Mouse (Mus musculus) c-Kit-positive CD71-positive TER-119-positive erythroid progenitor cells, embryonic 14.5 days (primary cell): Measurements from ENCODE around the gene Ubl7.

Experiments used
- DNase-seq: peaks from one replicate; pipeline ENCODE4 v3.0.0-alpha.2; 2013; ENCODE audit warnings: low spot score

The Ubl7 gene

DNA sequence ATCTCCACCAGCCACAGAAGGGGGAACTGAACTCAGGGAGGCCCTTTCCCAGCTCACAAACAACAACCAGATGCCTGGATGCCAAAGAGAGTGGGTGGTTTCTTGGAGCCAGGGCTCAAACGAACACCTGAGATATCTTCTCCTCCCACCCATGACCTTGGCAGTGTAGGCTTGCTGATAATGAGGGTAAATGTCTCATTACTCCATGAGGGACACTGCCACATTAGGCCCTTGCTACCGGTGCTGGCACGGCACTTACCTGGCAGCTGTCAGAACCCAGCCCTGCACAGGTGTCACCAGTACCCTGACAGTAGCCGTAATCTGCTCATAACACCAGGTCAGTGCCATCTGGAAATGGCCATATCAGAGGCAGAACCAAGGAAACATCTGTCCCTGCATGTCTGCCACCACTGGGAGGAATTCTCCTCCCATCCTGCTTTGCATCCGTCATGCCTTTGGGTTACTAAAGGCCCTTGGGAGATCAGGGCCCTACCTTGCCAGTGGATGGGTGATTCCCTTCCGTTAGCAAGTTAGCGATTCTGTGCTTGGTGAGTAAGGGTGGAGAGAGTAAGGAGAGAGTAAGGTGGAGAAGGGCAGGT is 37.7 kb downstream of the Ubl7 start:
- no peak for DNase-seq

DNA sequence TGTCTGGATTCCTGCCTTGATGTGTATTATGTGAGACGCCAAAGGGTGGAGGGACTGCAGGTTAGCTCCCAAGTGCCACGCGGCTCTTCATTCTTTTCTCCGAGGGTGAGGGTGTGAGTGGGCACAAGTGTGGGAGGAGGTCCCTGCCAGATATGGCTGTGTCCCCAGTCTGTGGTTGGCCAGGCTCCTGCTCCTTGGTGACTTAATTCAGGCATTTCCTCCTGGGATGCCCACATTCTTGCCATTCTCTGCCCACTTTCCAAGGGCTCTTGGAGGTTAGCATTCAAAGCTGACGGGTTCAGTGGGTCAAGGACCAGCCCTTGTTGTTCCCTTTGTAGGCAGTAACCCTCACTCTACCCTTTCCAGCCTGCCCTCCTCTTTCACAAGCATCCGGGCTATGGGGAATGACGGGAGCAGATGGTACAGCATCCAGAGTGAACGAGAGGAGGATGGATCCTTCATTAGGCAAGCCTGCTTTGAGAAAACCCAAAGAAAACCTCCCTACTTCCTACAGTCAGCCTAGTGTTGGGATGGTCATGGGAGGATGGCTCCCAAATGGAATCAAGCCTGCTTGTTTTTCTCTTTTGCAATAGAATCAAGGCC is 38.4 kb downstream of the Ubl7 start:
- DNase-seq: no peak

DNA sequence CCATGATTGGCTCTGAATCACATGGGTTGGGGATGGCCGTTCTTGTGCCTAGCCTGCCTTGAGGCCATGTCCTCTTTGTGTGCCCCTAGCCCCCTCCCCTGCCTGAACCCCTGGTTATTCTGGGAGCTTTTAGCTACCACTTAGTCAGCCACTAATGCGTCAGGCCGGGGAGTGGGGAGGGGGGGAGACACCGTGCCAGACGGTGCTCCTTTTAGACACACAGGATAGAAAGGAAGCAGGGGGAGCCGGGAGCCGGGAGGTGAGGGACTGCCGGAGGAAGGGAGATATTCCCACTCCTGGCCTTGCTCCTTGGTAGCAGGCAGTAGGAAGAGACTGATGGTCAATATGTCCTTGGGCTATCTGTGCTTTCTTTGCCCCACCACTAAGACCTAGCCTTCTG is 39.1 kb downstream of the Ubl7 start:
- DNase-seq: no peak

DNA sequence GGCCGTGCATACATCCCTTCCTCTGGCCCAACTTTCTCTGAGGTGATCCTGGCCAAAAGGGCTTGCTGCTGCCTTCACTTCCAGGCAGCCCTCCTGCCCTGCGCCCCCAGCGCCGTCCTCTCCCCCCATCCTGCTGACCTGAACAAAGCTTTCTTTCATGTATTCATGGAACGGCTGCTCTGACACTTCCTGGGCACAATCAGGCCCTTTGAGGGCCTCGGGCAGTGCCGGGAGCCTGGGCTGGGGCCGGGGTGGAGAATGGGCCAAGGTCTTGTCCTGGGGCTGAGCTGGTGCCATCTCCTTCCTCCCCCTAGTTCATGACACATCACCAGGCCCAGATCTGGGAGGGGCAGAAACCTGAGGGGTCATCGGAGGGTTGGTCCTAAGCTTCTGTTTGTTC is 39.7 kb downstream of the Ubl7 start:
- no peak for DNase-seq

DNA sequence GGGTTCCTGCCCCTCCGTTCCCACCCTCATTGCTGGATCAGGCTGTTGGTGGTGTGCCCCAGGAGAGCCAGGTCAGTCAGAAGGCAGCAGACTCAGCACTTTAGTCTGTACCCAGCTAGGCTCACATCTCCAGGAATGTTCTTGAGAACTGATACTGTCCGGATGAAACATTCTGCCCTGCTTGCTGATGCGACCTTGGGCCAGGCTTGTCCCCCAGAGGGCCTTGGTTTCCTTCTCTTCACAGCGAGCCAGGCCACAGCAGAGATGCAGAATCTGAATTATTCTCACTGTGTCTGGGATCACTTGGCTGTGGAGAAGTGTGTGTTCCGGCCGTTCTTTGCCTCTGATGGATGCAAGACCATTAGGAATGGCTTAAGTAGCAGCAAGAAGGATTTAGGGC is 41.2 kb downstream of the Ubl7 start:
- DNase-seq: no peak

DNA sequence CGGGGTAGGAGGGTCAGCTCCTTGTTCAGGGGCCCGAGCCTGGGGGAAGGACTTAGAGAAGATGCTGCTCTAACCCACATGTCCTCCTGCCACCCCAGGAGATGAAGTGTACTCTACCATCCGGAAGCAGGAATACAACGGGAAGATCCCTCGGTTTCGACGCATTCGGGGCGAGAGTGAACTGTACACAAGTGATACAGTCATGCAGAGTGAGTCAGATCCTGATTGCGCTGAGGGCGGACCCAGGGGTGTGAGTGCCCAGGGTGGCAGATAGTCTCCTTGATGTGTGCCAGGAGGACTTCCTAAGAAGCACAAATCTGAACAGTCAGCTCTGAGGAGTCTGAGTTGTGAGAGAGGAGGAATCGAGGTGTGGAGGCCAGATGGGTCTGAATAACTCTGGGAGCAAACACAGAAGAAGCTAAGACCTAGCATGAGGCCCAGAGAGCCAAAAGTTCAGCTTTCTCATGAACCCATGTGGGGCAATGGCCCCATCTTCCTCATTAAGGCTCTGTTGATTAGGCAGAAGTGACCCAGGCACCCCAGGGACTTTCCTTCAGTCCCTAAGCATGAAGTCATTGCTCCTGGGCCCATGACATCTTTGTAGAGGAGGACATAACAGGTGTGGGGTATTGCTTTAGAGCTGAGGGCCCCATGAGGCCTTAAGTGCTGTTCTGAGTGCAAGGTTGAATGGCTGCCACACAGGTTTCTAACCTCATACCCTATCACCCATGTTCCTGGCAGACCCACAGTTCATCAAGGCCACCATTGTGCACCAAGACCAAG is 44.4 kb downstream of the Ubl7 start:
- no peak for DNase-seq

DNA sequence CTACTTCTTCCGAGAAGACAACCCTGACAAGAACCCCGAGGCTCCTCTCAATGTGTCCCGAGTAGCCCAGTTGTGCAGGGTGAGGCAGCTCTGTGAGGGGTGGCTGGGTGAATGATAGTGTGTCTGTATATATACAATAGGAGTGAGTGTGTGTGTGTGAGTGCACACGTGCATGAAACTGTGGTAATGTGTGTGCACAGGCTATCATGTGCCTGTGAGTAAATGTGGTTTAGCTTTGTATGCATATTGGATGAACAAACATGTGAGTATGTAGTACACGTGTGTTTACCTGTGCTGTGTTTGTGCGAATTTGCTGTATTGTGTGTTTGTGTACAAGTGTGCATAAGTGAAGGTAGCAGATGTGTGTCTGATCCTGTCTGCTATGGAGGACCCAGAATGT is 45.0 kb downstream of the Ubl7 start:
- no peak for DNase-seq

DNA sequence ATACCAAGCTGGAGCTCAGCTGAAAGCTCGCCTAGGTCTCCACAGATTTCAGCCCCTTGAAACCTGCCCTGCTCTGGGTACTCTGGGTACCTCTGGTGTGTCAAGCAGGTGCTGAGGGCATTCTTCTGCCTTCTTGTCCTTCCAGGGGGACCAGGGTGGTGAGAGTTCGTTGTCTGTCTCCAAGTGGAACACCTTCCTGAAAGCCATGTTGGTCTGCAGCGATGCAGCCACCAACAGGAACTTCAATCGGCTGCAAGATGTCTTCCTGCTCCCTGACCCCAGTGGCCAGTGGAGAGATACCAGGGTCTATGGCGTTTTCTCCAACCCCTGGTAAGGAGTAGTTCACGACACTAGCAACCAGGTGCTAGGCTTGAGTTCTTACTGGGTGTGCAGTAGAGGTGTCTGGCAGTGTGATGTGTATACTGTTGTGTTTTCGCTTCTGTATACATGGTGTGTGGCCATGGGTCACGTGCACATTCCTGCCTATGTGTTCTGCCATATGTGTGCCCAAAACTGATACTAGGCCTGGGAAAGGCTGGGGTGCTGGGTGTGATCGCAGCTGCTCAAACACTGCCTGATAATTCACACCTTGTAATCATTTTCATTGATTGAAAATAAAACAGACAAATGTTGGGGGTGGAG is 45.5 kb downstream of the Ubl7 start:
- DNase-seq: no peak

DNA sequence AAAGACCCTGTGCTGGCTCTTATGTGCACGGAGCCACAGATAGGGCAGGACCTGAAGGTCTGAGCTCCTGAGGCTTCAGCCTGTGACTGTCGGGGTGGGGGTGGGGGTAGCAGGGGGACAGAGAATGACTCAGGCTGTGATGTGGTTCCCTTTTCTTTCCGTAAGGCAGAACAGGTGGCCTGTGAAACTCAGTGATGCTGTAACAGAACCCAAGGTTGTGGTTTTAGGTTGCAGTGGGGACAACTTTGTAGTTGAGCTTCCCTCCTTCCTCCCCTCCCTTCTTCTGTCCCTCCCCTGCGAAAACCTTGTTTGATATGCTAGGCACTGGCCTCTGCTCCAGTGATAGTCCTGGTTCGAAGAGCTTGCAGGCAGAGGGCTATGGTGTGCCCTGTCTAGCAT is 46.1 kb downstream of the Ubl7 start:
- no peak for DNase-seq

DNA sequence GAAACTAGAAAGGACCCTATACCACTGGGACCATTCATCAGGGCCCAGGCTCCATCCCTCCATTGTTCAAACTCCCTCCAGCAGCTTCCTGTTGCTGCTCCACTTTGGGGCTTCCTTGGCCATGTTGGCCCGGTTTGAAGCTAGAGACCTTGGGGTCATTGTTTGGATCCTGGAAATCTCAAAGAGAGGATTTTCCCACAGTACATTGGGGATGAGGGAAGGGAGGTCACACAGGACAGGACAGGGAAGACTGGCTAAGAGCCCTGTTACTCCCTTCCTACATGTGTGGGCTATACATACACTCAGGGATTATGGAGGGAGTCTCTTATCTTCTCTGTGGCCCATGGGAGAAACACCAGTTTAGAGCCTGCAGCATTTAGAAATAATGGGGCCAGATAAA is 47.8 kb downstream of the Ubl7 start:
- no peak for DNase-seq

DNA sequence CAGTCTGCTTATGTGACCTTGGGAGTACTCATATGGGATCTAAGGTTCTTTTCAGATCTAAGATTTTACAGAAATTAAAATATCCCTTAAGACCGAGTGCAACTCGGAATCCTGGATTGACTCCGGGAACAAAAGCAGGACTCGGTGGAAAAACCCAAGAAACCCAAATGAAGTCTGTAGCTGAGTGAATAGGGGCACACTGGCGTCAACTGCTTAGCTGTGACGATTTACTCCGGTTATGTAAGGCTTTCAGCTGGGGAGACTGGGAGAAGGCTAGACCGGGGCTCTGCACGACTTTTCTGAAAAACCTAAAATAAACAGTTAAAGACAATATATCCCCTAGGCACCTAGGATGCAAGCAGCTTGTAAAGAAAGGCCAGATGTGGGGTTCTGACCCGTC is 48.6 kb downstream of the Ubl7 start:
- DNase-seq: no peak

DNA sequence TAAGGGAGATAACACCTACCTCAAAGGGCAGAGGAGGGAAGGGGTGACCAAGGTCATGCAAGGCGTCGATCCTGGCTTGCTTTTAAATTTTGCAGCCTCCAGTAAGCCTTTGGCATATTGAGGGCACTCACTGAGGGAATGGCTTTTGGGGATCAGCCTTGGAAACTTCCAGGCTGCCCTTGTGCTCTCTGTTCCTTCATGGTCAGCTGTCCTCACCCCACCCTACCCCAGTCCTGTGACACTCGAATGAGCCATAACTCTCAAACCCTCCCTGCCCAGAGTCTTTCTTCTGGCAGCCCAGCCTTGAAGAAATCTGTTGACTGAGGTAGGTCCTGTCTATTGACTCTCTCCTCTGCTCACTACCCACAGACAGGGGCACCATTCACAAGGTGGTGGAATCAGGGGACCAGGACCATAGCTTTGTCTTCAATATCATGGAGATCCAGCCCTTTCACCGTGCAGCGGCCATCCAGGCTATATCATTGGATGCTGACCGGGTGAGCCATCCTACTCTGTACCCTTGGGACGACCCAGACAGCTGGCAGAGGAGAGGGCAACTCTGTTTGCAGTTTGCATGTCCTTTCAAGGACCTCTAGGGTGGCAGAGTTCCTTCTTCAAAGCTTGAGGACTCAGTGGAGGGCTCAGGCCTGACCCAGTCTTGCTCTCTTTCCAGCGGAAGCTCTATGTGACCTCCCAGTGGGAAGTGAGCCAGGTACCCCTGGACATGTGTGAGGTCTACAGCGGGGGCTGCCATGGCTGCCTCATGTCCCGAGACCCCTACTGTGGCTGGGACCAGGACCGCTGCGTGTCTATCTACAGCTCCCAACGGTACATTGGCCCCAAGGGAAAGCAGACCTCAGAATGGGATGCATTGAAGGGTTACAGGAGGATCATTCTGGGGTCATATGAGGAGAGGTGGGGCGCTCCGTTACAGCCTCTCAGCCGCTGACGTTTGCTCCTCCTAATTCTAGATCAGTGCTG is 49.4 kb downstream of the Ubl7 start:
- DNase-seq: no peak

DNA sequence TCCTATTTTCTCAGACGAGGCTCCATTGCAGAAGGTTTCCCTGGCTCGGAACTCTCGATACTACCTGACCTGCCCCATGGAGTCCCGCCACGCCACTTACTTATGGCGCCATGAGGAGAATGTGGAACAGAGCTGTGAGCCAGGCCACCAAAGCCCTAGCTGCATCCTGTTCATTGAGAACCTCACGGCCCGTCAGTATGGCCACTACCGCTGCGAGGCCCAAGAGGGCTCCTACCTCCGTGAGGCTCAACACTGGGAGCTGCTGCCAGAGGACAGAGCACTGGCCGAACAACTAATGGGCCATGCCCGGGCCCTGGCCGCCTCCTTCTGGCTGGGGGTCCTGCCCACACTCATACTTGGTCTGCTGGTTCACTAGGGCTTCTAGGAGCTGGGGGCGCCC is 50.4 kb downstream of the Ubl7 start:
- DNase-seq: no peak

DNA sequence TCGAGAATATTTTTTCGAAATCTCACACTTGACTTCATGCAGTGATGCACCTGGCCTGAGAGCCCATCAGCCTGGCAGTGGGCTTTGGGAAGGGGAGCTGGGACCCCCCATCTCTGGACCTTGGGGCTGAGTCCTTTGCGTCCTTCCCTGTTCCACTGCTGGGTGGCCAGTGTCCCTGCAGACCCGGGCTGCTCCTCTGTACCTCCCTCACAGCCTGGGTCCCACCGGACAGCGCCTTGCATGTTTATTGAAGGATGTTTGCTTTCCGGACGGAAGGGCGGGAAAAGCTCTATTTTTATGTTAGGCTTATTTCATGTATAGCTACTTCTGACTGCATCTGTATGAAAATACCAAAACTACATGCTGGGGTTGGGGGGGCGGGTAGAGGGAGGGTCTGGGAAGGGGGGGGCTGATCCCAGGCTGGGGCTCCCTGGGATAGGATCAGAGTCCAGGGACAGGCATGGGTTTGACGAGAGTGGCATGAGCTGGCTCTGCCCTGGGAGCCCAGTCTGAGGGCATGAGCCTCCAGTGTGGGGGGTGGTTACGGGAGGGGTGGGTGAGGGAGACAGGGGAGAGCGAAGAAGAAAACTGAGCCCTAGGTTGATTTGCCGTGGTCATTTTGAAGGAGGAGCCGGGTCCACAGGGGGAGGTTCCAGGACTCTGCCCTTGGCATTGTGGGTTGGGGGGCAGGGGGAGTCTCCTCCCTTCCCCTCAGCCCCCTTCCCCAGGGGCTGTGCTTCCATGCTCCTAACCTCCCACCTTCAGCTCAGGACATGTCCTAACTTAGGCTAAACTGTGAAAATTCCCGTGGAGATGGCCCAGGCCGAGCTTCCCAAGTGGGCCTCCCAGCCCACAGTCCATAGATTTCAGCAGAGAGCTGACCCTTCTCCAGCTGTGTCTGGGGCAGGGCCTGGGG is 51.3 kb downstream of the Ubl7 start:
- no peak for DNase-seq

DNA sequence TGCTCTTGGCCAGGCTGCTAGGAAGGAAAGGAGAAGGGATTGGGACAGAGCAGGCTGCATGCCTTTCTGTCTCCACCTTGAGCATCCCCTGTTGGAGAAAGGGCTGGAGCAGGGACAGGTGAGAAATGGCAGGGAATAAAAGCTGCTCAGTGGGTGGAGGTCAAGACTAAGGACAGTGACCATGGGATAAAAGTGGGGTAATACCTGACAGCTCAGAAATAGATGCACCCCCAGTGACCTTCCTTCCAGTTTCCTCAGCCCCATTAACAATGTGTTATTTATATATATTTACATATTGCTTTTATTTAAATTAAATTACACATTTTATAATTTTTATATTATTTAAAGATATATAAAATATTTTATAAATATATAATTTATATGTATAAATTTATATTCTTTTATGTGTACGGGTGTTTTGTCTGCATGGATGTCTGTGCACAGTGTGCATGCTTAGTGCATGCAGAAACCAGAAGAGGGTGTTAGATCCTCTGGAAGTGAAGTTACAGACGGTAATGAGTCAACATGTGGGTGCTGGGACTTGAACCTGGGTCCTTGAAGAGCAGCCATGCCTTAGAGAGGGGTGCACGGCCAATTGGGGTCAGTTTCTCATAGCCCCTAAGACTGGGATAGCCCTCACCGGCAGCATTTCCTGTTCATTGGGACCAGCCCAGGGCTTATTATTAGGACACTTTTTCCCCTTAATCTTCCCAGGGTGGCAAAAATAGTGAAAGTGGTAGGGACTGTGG is 52.6 kb downstream of the Ubl7 start:
- DNase-seq: no peak

DNA sequence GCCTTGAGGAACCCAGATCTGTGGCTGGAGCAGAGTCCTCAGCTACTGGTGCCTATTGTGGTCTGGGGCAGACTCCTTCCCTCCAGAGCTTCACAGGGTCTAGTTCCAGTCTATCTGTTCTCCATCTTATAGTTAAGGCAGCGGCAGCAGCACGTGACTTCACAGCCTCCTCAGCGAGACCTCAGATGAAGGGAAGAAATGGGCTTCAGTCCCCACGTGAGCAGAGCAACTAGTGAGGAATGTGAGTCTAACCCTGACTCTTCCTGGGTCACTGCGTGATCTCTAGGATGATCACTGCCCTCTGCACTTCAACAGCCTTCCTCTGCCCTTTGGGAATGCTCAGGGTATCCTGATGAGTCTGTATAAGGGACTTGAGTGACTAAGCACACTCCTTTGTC is 53.2 kb downstream of the Ubl7 start:
- DNase-seq: no peak

DNA sequence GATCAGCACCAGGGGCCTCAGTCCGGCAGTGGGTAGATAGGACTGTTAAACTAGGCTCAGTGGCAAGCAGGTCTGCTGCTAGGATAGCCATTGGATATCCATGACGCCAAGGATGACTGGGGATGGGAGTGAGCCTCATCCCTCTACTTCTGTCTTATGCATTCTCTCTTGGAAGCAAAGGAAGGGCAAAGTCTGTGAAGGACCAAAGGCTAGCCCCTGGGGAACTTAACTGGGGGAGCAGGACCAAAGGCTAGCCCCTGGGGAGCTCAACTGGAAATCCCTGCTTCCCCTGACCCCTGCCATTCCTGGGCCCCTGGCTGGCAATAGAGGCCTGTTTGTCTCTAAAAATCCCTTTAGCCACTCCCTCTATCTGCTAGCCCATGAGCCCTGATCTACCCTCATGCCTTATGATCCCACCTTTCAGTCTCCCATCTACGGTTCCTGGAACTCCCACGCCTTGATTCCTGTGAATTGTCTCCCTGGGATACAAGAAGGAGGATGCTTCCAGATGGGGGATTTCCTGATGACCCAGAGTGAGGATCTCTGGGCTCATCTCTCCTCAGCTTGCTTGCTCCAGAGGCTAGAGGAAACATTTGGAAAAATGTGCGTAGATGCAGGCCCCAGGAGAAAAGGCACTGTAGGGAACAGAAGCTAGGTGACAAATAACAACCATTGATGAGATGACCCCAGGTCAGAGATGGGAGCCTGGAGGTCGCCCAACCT is 53.9 kb downstream of the Ubl7 start:
- no peak for DNase-seq

DNA sequence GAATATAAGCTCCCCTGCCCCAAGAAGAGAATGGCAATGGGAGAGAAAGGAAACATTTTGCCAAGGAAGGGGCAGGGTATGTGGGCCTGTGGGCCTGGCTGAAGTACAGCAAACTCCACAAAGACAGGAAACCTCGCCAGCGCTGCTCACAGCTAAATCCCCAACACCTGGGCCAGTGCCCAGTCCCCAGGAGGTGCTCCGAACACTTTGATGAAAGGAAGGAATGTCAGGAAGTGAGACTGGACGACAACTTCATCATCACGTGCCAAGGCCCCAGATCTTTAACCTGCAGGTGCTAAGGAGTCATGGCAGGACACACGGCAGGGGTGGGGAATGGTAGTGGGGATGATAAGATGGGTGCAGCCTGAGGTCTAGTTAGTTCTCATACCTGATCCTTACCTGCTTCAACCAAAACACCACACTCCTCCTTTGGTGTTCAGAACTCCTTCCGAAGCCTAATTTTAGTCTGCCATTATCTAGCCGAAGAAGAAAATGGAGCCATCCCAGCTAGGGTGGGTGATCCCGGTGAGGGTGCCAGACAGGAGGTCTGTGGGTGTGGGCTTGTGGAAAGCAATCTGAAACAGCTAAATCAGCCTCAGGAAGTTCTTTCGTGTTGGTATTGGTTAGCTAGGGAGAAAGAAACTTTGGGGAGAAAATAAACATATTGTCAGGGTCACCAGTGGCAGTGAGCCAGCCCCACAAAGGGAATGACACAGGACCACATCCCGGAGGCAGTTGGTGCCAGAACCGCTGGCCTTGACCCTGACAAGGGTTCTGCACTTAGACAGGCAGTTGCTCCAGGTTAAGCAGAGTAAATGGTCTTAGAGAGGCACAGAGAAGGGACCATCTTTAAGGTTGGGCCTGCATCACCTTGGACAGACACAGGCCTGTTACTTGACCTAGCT is 54.8 kb downstream of the Ubl7 start:
- DNase-seq: no peak
